Mouse (Mus musculus) C2C12 (cell line): ENCODE results near the gene Slc2a2. TPM values are rescaled to one million over a fixed set of nuclear protein-coding genes. Genes with fewer than 3 reads are reported as not detected.

Source experiments
- H3K27me3 ChIP-seq: one replicate; pipeline ENCODE4 v1.6.1; 2011; ENCODE audit not compliant: control insufficient read depth, insufficient read depth, insufficient read length
- H3K36me3 ChIP-seq: one replicate; pipeline ENCODE4 v1.6.1; 2011; ENCODE audit not compliant: control insufficient read depth, insufficient read depth
- H3K4me3 ChIP-seq: one replicate; pipeline ENCODE4 v1.5.1; 2011; ENCODE audit warnings: mild to moderate bottlenecking, control low read depth; ENCODE audit not compliant: poor library complexity, insufficient read depth, severe bottlenecking
- H3K79me2 ChIP-seq: one replicate; pipeline ENCODE4 v1.6.1; 2011; ENCODE audit not compliant: control insufficient read depth, insufficient read depth
- H3K79me3 ChIP-seq: one replicate; pipeline ENCODE4 v1.6.1; 2011; ENCODE audit warnings: low read depth, control low read depth
- H3ac ChIP-seq: one replicate; pipeline ENCODE3; 2011; ENCODE audit warnings: low read depth; ENCODE audit not compliant: control insufficient read depth, insufficient read length
- CEBPB ChIP-seq: IDR thresholded peaks from one replicate; pipeline ENCODE4 v1.6.1; 2011; ENCODE audit warnings: low read depth, mild to moderate bottlenecking, control low read depth, moderate library complexity
- CTCF ChIP-seq: IDR thresholded peaks from one replicate; pipeline ENCODE4 v1.5.1; 2011; ENCODE audit not compliant: control insufficient read depth, insufficient read depth, insufficient read length
- FOSL1 ChIP-seq: IDR thresholded peaks from one replicate; pipeline ENCODE4 v1.8.0; 2011; ENCODE audit warnings: mild to moderate bottlenecking, low read length; ENCODE audit not compliant: poor library complexity, insufficient read depth, severe bottlenecking
- MAX ChIP-seq: IDR thresholded peaks from one replicate; pipeline ENCODE4 v1.6.1; 2011; ENCODE audit warnings: mild to moderate bottlenecking, control low read depth
- MYOD1 ChIP-seq: IDR thresholded peaks from one replicate; pipeline ENCODE4 v1.6.1; 2011; ENCODE audit warnings: low read depth; ENCODE audit not compliant: control insufficient read depth, insufficient read length
- MYOG ChIP-seq: IDR thresholded peaks from one replicate; pipeline ENCODE4 v1.6.1; 2011; ENCODE audit not compliant: control insufficient read depth, insufficient read length; ENCODE audit errors: extremely low read depth
- USF1 ChIP-seq: IDR thresholded peaks from one replicate; pipeline ENCODE4 v1.6.1; 2011; ENCODE audit warnings: low read depth, mild to moderate bottlenecking, control low read depth, moderate library complexity
- polyA plus RNA-seq: library from polyadenylated mRNA; unstranded; fragments of >200 nt; fragmentation: generic; extraction: Trizol; gene quantifications from one replicate; pipeline ENCODE4 v1.2.1, GENCODE M21; 2012; ENCODE audit warnings: missing spikeins

The Slc2a2 gene
- polyA plus RNA-seq, 1 experiment: not detected

DNA sequence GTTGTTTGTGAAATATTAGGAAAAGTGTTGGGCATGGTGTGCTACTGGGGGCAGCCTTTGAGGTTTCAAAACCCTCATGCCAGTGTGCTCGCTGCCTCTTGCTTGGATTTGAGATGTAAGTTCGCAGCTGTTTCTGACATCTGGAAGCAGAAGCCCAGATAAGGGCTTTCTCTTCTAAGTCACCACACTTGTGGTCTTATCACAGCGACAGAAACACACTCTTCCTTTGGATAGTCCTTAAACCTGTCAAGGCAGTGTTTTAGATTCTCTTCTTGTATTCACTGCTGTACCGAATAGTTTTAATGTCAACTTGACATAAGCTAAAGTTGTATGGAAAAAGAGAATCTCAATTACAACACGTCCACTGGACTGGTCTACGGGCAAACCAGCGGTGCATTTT lies 77.7 kb downstream of the Slc2a2 start:
- TF ChIP-seq MAX (no peak), MYOD1 (no peak), CEBPB (no peak), CTCF (no peak), MYOG (no peak), USF1 (no peak), FOSL1 (no peak)
- H3K79me2 ChIP-seq: no peaks in the 10 kb centered on the region
- H3K79me3 ChIP-seq: no peaks in the 10 kb centered on the region
- no peak overlapping the region for H3ac ChIP-seq
- no peaks in the 10 kb centered on the region for H3K27me3 ChIP-seq
- H3K36me3 ChIP-seq: no peaks in the 10 kb centered on the region
- no peak overlapping the region for H3K4me3 ChIP-seq

DNA sequence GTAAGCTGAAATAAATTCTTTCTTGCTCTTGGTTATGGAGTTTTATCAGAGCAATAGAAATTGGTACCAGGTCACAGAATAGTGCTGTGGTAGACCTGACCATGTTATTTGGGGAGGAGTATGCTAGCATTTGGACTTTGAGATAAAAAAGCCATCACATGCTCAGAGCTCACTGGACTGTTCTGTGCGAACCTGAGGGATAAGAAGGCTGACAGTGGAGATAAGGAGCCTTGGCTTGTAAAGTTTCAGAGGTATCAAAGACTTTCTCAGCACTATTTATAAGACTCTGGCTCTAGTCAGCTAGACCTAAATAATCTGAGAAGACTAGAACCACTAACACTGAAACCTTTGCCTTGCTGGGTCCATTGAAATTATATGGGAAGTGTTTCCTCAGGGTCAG lies 78.3 kb downstream of the Slc2a2 start:
- H3K4me3 ChIP-seq: no peak overlapping the region
- H3K27me3 ChIP-seq: no peaks in the 10 kb centered on the region
- no peaks in the 10 kb centered on the region for H3K79me2 ChIP-seq
- H3K79me3 ChIP-seq: no peaks in the 10 kb centered on the region
- no peaks in the 10 kb centered on the region for H3K36me3 ChIP-seq
- no peak overlapping the region for H3ac ChIP-seq
- no peak for TF ChIP-seq FOSL1

DNA sequence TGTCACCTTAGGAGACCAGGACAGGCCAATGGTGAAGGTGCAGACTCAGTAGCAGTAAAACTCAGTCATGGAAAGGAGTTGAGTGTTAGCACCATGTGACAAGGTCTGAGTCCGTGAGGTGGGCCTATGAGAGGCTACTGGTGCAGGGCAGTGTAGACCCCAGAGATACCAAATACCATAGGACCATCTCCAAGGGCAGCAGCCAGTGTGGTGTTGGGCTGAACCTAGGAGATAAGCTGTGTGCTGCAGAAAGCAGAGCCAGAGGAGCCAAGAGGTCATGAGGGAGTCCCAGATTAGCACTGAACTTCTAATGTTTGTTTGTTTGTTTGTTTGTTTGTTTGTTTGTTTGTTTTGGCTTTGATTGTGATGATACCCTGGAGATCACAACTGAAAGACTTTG lies 78.8 kb downstream of the Slc2a2 start:
- H3K4me3 ChIP-seq: no peak overlapping the region
- no peaks in the 10 kb centered on the region for H3K79me2 ChIP-seq
- no peak for TF ChIP-seq MYOG
- no peak for TF ChIP-seq MAX
- H3K36me3 ChIP-seq: no peaks in the 10 kb centered on the region
- H3ac ChIP-seq: no peak overlapping the region
- no peaks in the 10 kb centered on the region for H3K79me3 ChIP-seq
- no peaks in the 10 kb centered on the region for H3K27me3 ChIP-seq

DNA sequence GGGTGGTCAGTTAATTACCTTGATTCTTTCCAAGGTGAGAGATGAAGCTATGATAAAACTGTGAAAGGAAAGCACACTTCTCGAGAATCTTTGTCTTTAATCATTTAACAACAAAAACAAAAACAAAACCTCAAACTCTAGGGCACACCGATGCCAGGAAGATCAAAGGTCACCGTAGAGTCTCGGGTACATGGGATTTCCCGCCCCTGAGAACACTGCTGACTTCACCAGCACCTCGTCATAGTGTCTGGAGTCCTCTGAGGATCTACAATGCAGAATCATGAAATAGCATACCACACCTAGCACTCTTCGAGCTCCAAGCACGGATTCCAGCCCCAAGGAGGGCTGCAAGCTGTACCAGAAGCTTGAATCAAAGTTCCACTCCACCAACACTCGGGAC lies 82.8 kb downstream of the Slc2a2 start:
- no peaks in the 10 kb centered on the region for H3K79me2 ChIP-seq
- H3K4me3 ChIP-seq: no peak overlapping the region
- no peaks in the 10 kb centered on the region for H3K79me3 ChIP-seq
- H3ac ChIP-seq: no peak overlapping the region
- H3K36me3 ChIP-seq: no peaks in the 10 kb centered on the region
- TF ChIP-seq MAX (no peak), CEBPB (no peak), FOSL1 (no peak), MYOD1 (no peak)
- no peaks in the 10 kb centered on the region for H3K27me3 ChIP-seq

Other genes with a start within 250 kb of the Slc2a2 start
- 2.0 TPM for gene Eif5a2, start 83.4 kb downstream of the Slc2a2 start, polyA plus RNA-seq
- 265 TPM for gene Rpl22l1, start 107.5 kb downstream of the Slc2a2 start, polyA plus RNA-seq
- not detected for gene Gm1527, start 194.7 kb downstream of the Slc2a2 start, polyA plus RNA-seq